Mouse (Mus musculus) megakaryocyte-erythroid progenitor cell, adult 5-6 weeks (primary cell): ENCODE results near the gene Igf2r. TPM values are rescaled to one million over a fixed set of nuclear protein-coding genes. Genes with fewer than 3 reads are reported as not detected.

ENCODE experiments used
- ATAC-seq: replicated peaks from 2 replicates; pipeline ENCODE4 v1.8.0; 2016; ENCODE audit warnings: mild to moderate bottlenecking, inconsistent platforms; ENCODE audit not compliant: severe bottlenecking, poor library complexity, low FRiP score, low TSS enrichment
- total RNA-seq, 2 experiments: library from RNA; stranded (forward) in 1 of 2; stranded (reverse) in 1 of 2; fragments of 200-1000, 215-1000 nt in 1 of 2; fragments of >200 nt in 1 of 2; fragmentation: Nextera tagmentation in 1 of 2; gene quantifications; 2 replicates each; pipeline ENCODE4 v1.2.3; 2014 to 2017

Gene Igf2r
- total RNA-seq, 2 experiments from 2014 or later, result 10.2 to 19.7 TPM

GRCm38 (mm10) chr17:12790353-12791078 lies 21.1 kb upstream of the Igf2r start:
- 0 out of 2 replicates have a peak, but pooled peaks have one; percentile 15 for ATAC-seq

GRCm38 (mm10) chr17:12782861-12783847 lies 13.7 kb upstream of the Igf2r start:
- peak; percentile 55 for ATAC-seq

- no peak for ATAC-seq
These were observed 11.6 kb upstream of the Igf2r start for GRCm38 (mm10) chr17:12781101-12781500.

- ATAC-seq, result no peak
These were observed 10.7 kb upstream of the Igf2r start for GRCm38 (mm10) chr17:12780125-12780524.

- 0 out of 2 replicates have a peak, but pooled peaks have one; percentile 20 for ATAC-seq
These were observed 10.0 kb upstream of the Igf2r start for GRCm38 (mm10) chr17:12779442-12779841.

GRCm38 (mm10) chr17:12773956-12774355 lies 4.5 kb upstream of the Igf2r start:
- ATAC-seq, result no peak

- no peak for ATAC-seq
These were observed 1.0 kb upstream of the Igf2r start for GRCm38 (mm10) chr17:12770500-12770899.

- ATAC-seq, result no peak
These were observed 767 bp downstream of the Igf2r start for GRCm38 (mm10) chr17:12768415-12769379.

- ATAC-seq, result no peak
These were observed 2.1 kb downstream of the Igf2r start for GRCm38 (mm10) chr17:12767294-12767852.

- no peak for ATAC-seq
These were observed 6.1 kb downstream of the Igf2r start for GRCm38 (mm10) chr17:12763412-12763811.

GRCm38 (mm10) chr17:12760355-12761146 lies 8.9 kb downstream of the Igf2r start:
- ATAC-seq, result no peak

GRCm38 (mm10) chr17:12759646-12760074 lies 9.8 kb downstream of the Igf2r start:
- peak; percentile 64 for ATAC-seq

- ATAC-seq, result no peak
These were observed 10.6 kb downstream of the Igf2r start for GRCm38 (mm10) chr17:12758701-12759455.

GRCm38 (mm10) chr17:12757990-12758389 lies 11.5 kb downstream of the Igf2r start:
- ATAC-seq, result no peak

GRCm38 (mm10) chr17:12757161-12757560 lies 12.3 kb downstream of the Igf2r start:
- ATAC-seq, result no peak

- no peak for ATAC-seq
These were observed 13.5 kb downstream of the Igf2r start for GRCm38 (mm10) chr17:12755951-12756350.

- ATAC-seq, result no peak
These were observed 14.3 kb downstream of the Igf2r start for GRCm38 (mm10) chr17:12755146-12755545.
